Mouse (Mus musculus) spleen, adult 2 months (tissue): ENCODE measurements at regions not wholly inside any gene's neighbourhood (a gene's known extent, or its start where the extent isn't known, plus 50 kb on each side); places are given as distances from the start of the nearest gene placed in this dataset.

Experiments used
- DNase-seq, 2 experiments: peaks; one replicate each; pipeline versions ENCODE4 v3.0.0 to v3.0.0-alpha.2; 2012 to 2021; ENCODE audit warnings: low spot score in 2 of 2, low read depth in 1 of 2
- H3K27ac ChIP-seq: fragments of 200-500 bp; 2 replicates; pipeline ENCODE4 v1.5.1; 2012; ENCODE audit warnings: low read length, inconsistent platforms; ENCODE audit not compliant: insufficient read depth
- H3K27me3 ChIP-seq: fragments of 200-500 bp; 2 replicates; pipeline ENCODE4 v1.6.1; 2012; ENCODE audit warnings: mild to moderate bottlenecking, moderate library complexity, low read length, inconsistent platforms; ENCODE audit not compliant: control insufficient read depth, insufficient read depth
- H3K36me3 ChIP-seq: fragments of 200-500 bp; 2 replicates; pipeline ENCODE4 v1.6.1; 2012; ENCODE audit warnings: mild to moderate bottlenecking, low read length, inconsistent platforms; ENCODE audit not compliant: control insufficient read depth, insufficient read depth
- H3K4me1 ChIP-seq: fragments of 200-500 bp; 2 replicates; pipeline ENCODE4 v1.6.1; 2011; ENCODE audit warnings: inconsistent platforms; ENCODE audit not compliant: control insufficient read depth, insufficient read depth, insufficient read length
- H3K4me3 ChIP-seq: fragments of 200-500 bp; 2 replicates; pipeline ENCODE4 v1.5.1; 2011; ENCODE audit warnings: mild to moderate bottlenecking, inconsistent platforms; ENCODE audit not compliant: insufficient read depth, insufficient read length; ENCODE audit errors: extremely low read depth
- CTCF ChIP-seq: fragments of 200-500 bp; IDR thresholded peaks from 2 replicates; pipeline ENCODE4 v1.5.1; 2011; ENCODE audit warnings: mild to moderate bottlenecking, inconsistent platforms; ENCODE audit not compliant: insufficient read depth, insufficient read length, insufficient replicate concordance; ENCODE audit errors: extremely low read depth
- POLR2A ChIP-seq: fragments of 200-500 bp; IDR thresholded peaks from 2 replicates; pipeline ENCODE4 v1.6.1; 2011; ENCODE audit warnings: low read depth, low read length, inconsistent platforms
- WGBS: fragments of 180-500 bp; shearing (Covaris S2); methylation state at CpG from one replicate; pipeline ENCODE4 v1.1.7; 2018; 5-methylcytosine and 5-hydroxymethylcytosine counted together

GRCm38 (mm10) chr15:5468535-5469073, 224.6 kb upstream of the Ptger4 start:
- no peaks in the 10 kb centered on the region for H3K36me3 ChIP-seq
- no peaks in the 10 kb centered on the region; the same call in 1 of the 2 replicates for H3K4me1 ChIP-seq
- WGBS, result 88% methylated on average over 3 of the region's 3 CpGs
- H3K4me3 ChIP-seq, result no peak overlapping the region
- H3K27ac ChIP-seq, result no peak overlapping the region
- TF ChIP-seq POLR2A (no peak), CTCF (no peak)
- no peaks in the 10 kb centered on the region for H3K27me3 ChIP-seq
- no peak for DNase-seq

GRCm38 (mm10) chr15:5475389-5475995, 231.5 kb upstream of the Ptger4 start:
- no peak overlapping the region for H3K27ac ChIP-seq
- DNase-seq, result no peak
- 19% methylated on average over 1 of the region's 1 CpGs for WGBS
- no peaks in the 10 kb centered on the region for H3K4me1 ChIP-seq
- H3K27me3 ChIP-seq, result no peaks in the 10 kb centered on the region
- no peak overlapping the region for H3K4me3 ChIP-seq
- H3K36me3 ChIP-seq, result no peaks in the 10 kb centered on the region
- no peak for TF ChIP-seq POLR2A
- no peak for TF ChIP-seq CTCF

GRCm38 (mm10) chr15:5493286-5493685, 249.3 kb upstream of the Ptger4 start:
- TF ChIP-seq POLR2A (no peak), CTCF (no peak)
- H3K27ac ChIP-seq, result no peak overlapping the region
- DNase-seq, result no peak
- H3K27me3 ChIP-seq, result no peaks in the 10 kb centered on the region
- H3K36me3 ChIP-seq, result no peaks in the 10 kb centered on the region
- H3K4me1 ChIP-seq, result no peaks in the 10 kb centered on the region; the same call in 1 of the 2 replicates
- H3K4me3 ChIP-seq, result no peak overlapping the region
- 80% methylated on average over 3 of the region's 3 CpGs for WGBS

- DNase-seq, result no peak
- Histone ChIP-seq H3K4me1 (no peaks in the 10 kb centered on the region; the same call in 1 of the 2 replicates), H3K36me3 (no peaks in the 10 kb centered on the region), H3K27me3 (no peaks in the 10 kb centered on the region), H3K4me3 (no peak overlapping the region), H3K27ac (no peak overlapping the region)
- WGBS, result 72% methylated on average over 8 of the region's 8 CpGs
- TF ChIP-seq POLR2A, result no peak
- no peak for TF ChIP-seq CTCF
These were observed 251.3 kb upstream of the Ptger4 start for GRCm38 (mm10) chr15:5495187-5495849.

GRCm38 (mm10) chr15:5495954-5496353, 252.0 kb upstream of the Ptger4 start:
- H3K4me3 ChIP-seq, result no peak overlapping the region
- H3K4me1 ChIP-seq, result no peaks in the 10 kb centered on the region; the same call in 1 of the 2 replicates
- DNase-seq, result no peak
- no peak overlapping the region for H3K27ac ChIP-seq
- TF ChIP-seq POLR2A (no peak), CTCF (no peak)
- H3K27me3 ChIP-seq, result no peaks in the 10 kb centered on the region
- no peaks in the 10 kb centered on the region for H3K36me3 ChIP-seq
- 76% methylated on average over 2 of the region's 2 CpGs for WGBS

GRCm38 (mm10) chr15:5504502-5504901, 260.5 kb upstream of the Ptger4 start:
- Histone ChIP-seq H3K27ac (no peak overlapping the region), H3K4me3 (no peak overlapping the region), H3K36me3 (no peaks in the 10 kb centered on the region), H3K4me1 (0 out of 2 replicates have a peak, but pooled peaks cover under 1% of the 10 kb centered on the region), H3K27me3 (no peaks in the 10 kb centered on the region)
- no peak for DNase-seq
- TF ChIP-seq POLR2A (no peak), CTCF (no peak)
- WGBS, result 90% methylated on average over 3 of the region's 3 CpGs

- TF ChIP-seq CTCF, result no peak
- no peak for TF ChIP-seq POLR2A
- 83% methylated on average over 5 of the region's 5 CpGs for WGBS
- no peak for DNase-seq
- no peaks in the 10 kb centered on the region for H3K27me3 ChIP-seq
- 0 out of 2 replicates have a peak, but pooled peaks cover 2% of the 10 kb centered on the region for H3K4me1 ChIP-seq
- no peak overlapping the region for H3K4me3 ChIP-seq
- H3K27ac ChIP-seq, result no peak overlapping the region
- no peaks in the 10 kb centered on the region for H3K36me3 ChIP-seq
These were observed 263.0 kb upstream of the Ptger4 start for GRCm38 (mm10) chr15:5506848-5507544.
